Mouse (Mus musculus) liver, postnatal 0 days (tissue): ENCODE measurements at regions not wholly inside any gene's neighbourhood (a gene's known extent, or its start where the extent isn't known, plus 50 kb on each side); places are given as distances from the start of the nearest gene placed in this dataset.

Experiments used
- CTCF ChIP-seq: sonication (generic); IDR thresholded peaks from 2 replicates; pipeline ENCODE4 v1.5.1; 2016; ENCODE audit warnings: antibody characterized with exemption, low read depth
- EP300 ChIP-seq: IDR thresholded peaks from 2 replicates; pipeline ENCODE4 v1.6.1; 2016; ENCODE audit warnings: antibody characterized with exemption, low read depth, mild to moderate bottlenecking

- TF ChIP-seq CTCF (no peak), EP300 (no peak)
These were observed 96.2 kb upstream of the Galnt18 start for GRCm38 (mm10) chr7:111875949-111876348.
